ENCODE assay signal across 10 mouse cellular contexts in genomic region chr3:131299908-131300307, GRCm38 (mm10). TPM values are rescaled to one million over a fixed set of nuclear protein-coding genes. Genes with fewer than 3 reads are reported as not detected.
DNase-seq lines count a peak whose midpoint lies in the region; ATAC-seq and TF ChIP-seq lines count a peak whose summit lies in the region.
"Had no signal": no experiment of that assay in that cellular context is flagged by ENCODE, and none has a peak within 500 bp of the region (broad histone marks: within the 10 kb centered on the region; RNA-seq: fewer than 3 reads in every experiment).

No protein-coding gene starts in this region.

- no peaks in the 10 kb centered on the region; the same call in 1 of the 2 replicates for H3K36me3 ChIP-seq in heart, adult 2 months (ENCODE audit: control insufficient read depth, insufficient read depth, low read length)
- H3K36me3 ChIP-seq in midbrain, postnatal 0 days (ENCODE audit: insufficient read depth, low read length): peaks cover 17% of the 10 kb centered on the region
- H3K36me3 ChIP-seq in midbrain, embryonic 16.5 days (ENCODE audit: control insufficient read depth, insufficient read depth, low read length): no peaks in the 10 kb centered on the region
- no peaks in the 10 kb centered on the region for H3K36me3 ChIP-seq in splenic B cell, adult 2 months (ENCODE audit: control insufficient read depth, insufficient read depth, low read length, poor library complexity, severe bottlenecking)
- H3K36me3 ChIP-seq: forebrain, embryonic 12.5 days; liver, embryonic 13.5 days had no signal

- no peak overlapping the region for H3K4me2 ChIP-seq in midbrain, postnatal 0 days (ENCODE audit: low read depth, low read length, poor library complexity, severe bottlenecking)
- no peak overlapping the region for H3K4me2 ChIP-seq in midbrain, embryonic 16.5 days (ENCODE audit: low read length)
- H3K4me2 ChIP-seq: forebrain, embryonic 12.5 days; liver, embryonic 13.5 days had no signal

- H3K79me2 ChIP-seq in heart, adult 2 months (replicated peaks; ENCODE audit: control insufficient read depth, insufficient read depth, low read length): no peaks in the 10 kb centered on the region

- no peaks in the 10 kb centered on the region for H3K9me3 ChIP-seq in midbrain, postnatal 0 days (ENCODE audit: low read length)
- no peaks in the 10 kb centered on the region for H3K9me3 ChIP-seq in midbrain, embryonic 16.5 days (replicated peaks; ENCODE audit: control insufficient read depth, low read length, poor library complexity, severe bottlenecking)
- H3K9me3 ChIP-seq: forebrain, embryonic 12.5 days; liver, embryonic 13.5 days had no signal

- no peaks in the 10 kb centered on the region for H3K27me3 ChIP-seq in heart, adult 2 months (ENCODE audit: control insufficient read depth, insufficient read depth, low read length)
- no peaks in the 10 kb centered on the region for H3K27me3 ChIP-seq in midbrain, postnatal 0 days (ENCODE audit: insufficient read depth, low read length)
- no peaks in the 10 kb centered on the region for H3K27me3 ChIP-seq in midbrain, embryonic 16.5 days (ENCODE audit: control insufficient read depth, insufficient read depth, low read depth, low read length)
- H3K27me3 ChIP-seq in splenic B cell, adult 2 months (ENCODE audit: control insufficient read depth, insufficient read depth, low read length, poor library complexity, severe bottlenecking): no peaks in the 10 kb centered on the region
- H3K27me3 ChIP-seq: liver, embryonic 13.5 days had no signal

- ATAC-seq in midbrain, postnatal 0 days (ENCODE audit: low FRiP score): no peak
- no peak for ATAC-seq in midbrain, embryonic 16.5 days
- peak; percentile 65; the same call in 1 of the 2 replicates for ATAC-seq in erythroblast, adult 5-6 weeks (replicated peaks; ENCODE audit: low FRiP score, poor library complexity, severe bottlenecking)

- intact Hi-C loops in heart, adult 2 months (cut with DNase I): loop anchor here (5.0 kb wide), 1 partner anchor 252 kb away; no protein-coding TSS in a partner anchor
- intact Hi-C loops in heart, postnatal 36 days (cut with DNase I): loop anchor here (1.0 kb wide), 1 partner anchor 252 kb away; no protein-coding TSS in a partner anchor
- intact Hi-C loops in gastrocnemius, postnatal 14 days (cut with DNase I; ENCODE audit: low total_unique reads): no loop called here

- H3K9ac ChIP-seq in heart, adult 2 months (ENCODE audit: low read depth, low read length): no peak overlapping the region
- no peak overlapping the region for H3K9ac ChIP-seq in midbrain, postnatal 0 days (replicated peaks; ENCODE audit: low read length, poor library complexity, severe bottlenecking)
- H3K9ac ChIP-seq in midbrain, embryonic 16.5 days (ENCODE audit: low read depth, low read length): no peak overlapping the region
- H3K9ac ChIP-seq: forebrain, embryonic 12.5 days; liver, embryonic 13.5 days had no signal

- no peak overlapping the region for H3K4me3 ChIP-seq in heart, adult 2 months
- no peak overlapping the region for H3K4me3 ChIP-seq in midbrain, postnatal 0 days (ENCODE audit: low read depth, low read length)
- no peak overlapping the region for H3K4me3 ChIP-seq in midbrain, embryonic 16.5 days (ENCODE audit: low read depth, low read length)
- H3K4me3 ChIP-seq: forebrain, embryonic 12.5 days; liver, embryonic 13.5 days had no signal

- no peaks in the 10 kb centered on the region for H3K4me1 ChIP-seq in heart, adult 2 months (ENCODE audit: control insufficient read depth, insufficient read depth, low read length)
- H3K4me1 ChIP-seq in midbrain, postnatal 0 days (ENCODE audit: insufficient read depth, low read length): peaks cover 5% of the 10 kb centered on the region
- H3K4me1 ChIP-seq in midbrain, embryonic 16.5 days (ENCODE audit: control insufficient read depth, insufficient read depth, low read length): peaks cover 6% of the 10 kb centered on the region

- peak; percentile 94; the same call in 1 of the 2 replicates for TF ChIP-seq CTCF in heart, adult 2 months (IDR thresholded peaks at IDR 0.05)
- TF ChIP-seq CTCF in midbrain, postnatal 0 days (IDR thresholded peaks at IDR 0.05): peak; percentile 87

- TF ChIP-seq EP300 in heart, adult 2 months (IDR thresholded peaks at IDR 0.05; ENCODE audit: insufficient read depth, low read depth, low read length): no peak

- no peak overlapping the region for H3K27ac ChIP-seq in heart, adult 2 months
- H3K27ac ChIP-seq in midbrain, postnatal 0 days (ENCODE audit: low read depth, low read length): no peak overlapping the region
- H3K27ac ChIP-seq in midbrain, embryonic 16.5 days (ENCODE audit: low read length): no peak overlapping the region
- H3K27ac ChIP-seq: forebrain, embryonic 12.5 days; liver, embryonic 13.5 days had no signal

- 8% methylated on average over 6 of the region's 6 CpGs for WGBS in heart, adult 2 months
- 3% methylated on average over 6 of the region's 6 CpGs for WGBS in midbrain, postnatal 0 days
- 9% methylated on average over 6 of the region's 6 CpGs for WGBS in midbrain, embryonic 16.5 days

- DNase-seq in heart, adult 2 months: no peak
- no peak for DNase-seq in heart, postnatal 36 days
- DNase-seq in midbrain, postnatal 0 days (ENCODE audit: low spot score): peak; percentile 71
- DNase-seq in splenic B cell, adult 2 months (ENCODE audit: low read depth, low spot score): peak; percentile 78
- DNase-seq in gastrocnemius, postnatal 14 days: no peak
- no peak for DNase-seq in adrenal gland, postnatal 36 days
- DNase-seq: liver, embryonic 13.5 days had no signal

- no peak for TF ChIP-seq POLR2A in heart, adult 2 months (IDR thresholded peaks at IDR 0.05; ENCODE audit: insufficient read depth, low read depth, low read length)

RNA-seq across cellular contexts. Expression of gene Cyp2u1, which starts 3.1 kb away (rescaled TPM):
- 10 to 100 TPM; 32.8 to 40.9 TPM for total RNA-seq in heart, adult 2 months (2021)
- 13.0 and 15.0 TPM in 2 replicates for polyA plus RNA-seq in heart, adult 2 months (2012; rRNA removed)
- total RNA-seq in heart, postnatal 36 days (2021): 10 to 100 TPM; 30.4 to 32.3 TPM
- 15.2 and 17.6 TPM in 2 replicates for total RNA-seq in midbrain, postnatal 0 days (2014; rRNA removed)
- polyA plus RNA-seq in midbrain, postnatal 0 days (2015; fragmentation: Nextera tagmentation; extraction: Ambion mirVana): 14.0 and 14.3 TPM in 2 replicates
- 7.7 and 8.1 TPM in 2 replicates for polyA plus RNA-seq in midbrain, embryonic 16.5 days (2015; fragmentation: Nextera tagmentation; extraction: Ambion mirVana)
- 0.21 TPM in 1 of 2 replicates, not detected in the other for total RNA-seq in erythroblast, adult 5-6 weeks (2015; ENCODE audit: low replicate concordance)
- total RNA-seq in erythroblast, adult 5-6 weeks (2017; ENCODE audit: low replicate concordance): not detected in 2 replicates
- 1 to 10 TPM; 5.6 to 6.3 TPM for total RNA-seq in gastrocnemius, postnatal 14 days (2021)
- 10 to 100 TPM in 1 of 2 experiments, 1 to 10 TPM in 1; 7.9 to 22.7 TPM for total RNA-seq in adrenal gland, postnatal 36 days (2021)

RNA-seq across cellular contexts. Expression of gene Hadh, which starts 28.0 kb away (rescaled TPM):
- total RNA-seq in heart, adult 2 months (2021): 100 to 1,000 TPM; 648 to 774 TPM
- polyA plus RNA-seq in heart, adult 2 months (2012; rRNA removed): 619 and 842 TPM in 2 replicates
- total RNA-seq in heart, postnatal 36 days (2021): 100 to 1,000 TPM; 734 to 810 TPM
- total RNA-seq in midbrain, postnatal 0 days (2014; rRNA removed): 18.9 and 21.5 TPM in 2 replicates
- 32.2 and 35.1 TPM in 2 replicates for polyA plus RNA-seq in midbrain, postnatal 0 days (2015; fragmentation: Nextera tagmentation; extraction: Ambion mirVana)
- 19.1 and 19.7 TPM in 2 replicates for polyA plus RNA-seq in midbrain, embryonic 16.5 days (2015; fragmentation: Nextera tagmentation; extraction: Ambion mirVana)
- total RNA-seq in erythroblast, adult 5-6 weeks (2015; ENCODE audit: low replicate concordance): 9.6 and 13.8 TPM in 2 replicates
- 8.7 and 9.3 TPM in 2 replicates for total RNA-seq in erythroblast, adult 5-6 weeks (2017; ENCODE audit: low replicate concordance)
- 100 to 1,000 TPM; 182 to 238 TPM for total RNA-seq in gastrocnemius, postnatal 14 days (2021)
- total RNA-seq in adrenal gland, postnatal 36 days (2021): 100 to 1,000 TPM; 430 to 487 TPM

Comparison
In these comparisons a context has a peak if more than half of its experiments do, and no peak if none do; other contexts are left out.
1. DNase-seq: peak in midbrain, postnatal 0 days (single experiment) and splenic B cell, adult 2 months (single experiment); none in heart, adult 2 months (0 of 2), heart, postnatal 36 days (0 of 2), gastrocnemius, postnatal 14 days (single experiment) and adrenal gland, postnatal 36 days (0 of 2).
2. RNA of gene Cyp2u1, which starts 3.1 kb away (total RNA-seq): 32.8 to 40.9 TPM in heart, adult 2 months, 30.4 to 32.3 TPM in heart, postnatal 36 days, 7.9 to 22.7 TPM in adrenal gland, postnatal 36 days, 15.2 to 17.6 TPM in midbrain, postnatal 0 days and 5.6 to 6.3 TPM in gastrocnemius, postnatal 14 days; 0.21 TPM in erythroblast, adult 5-6 weeks; every median in the first group is over 4 times any median in the second.